Mouse (Mus musculus) adrenal gland, postnatal 10 days (tissue): ENCODE results near the gene Rai14. TPM values are rescaled to one million over a fixed set of nuclear protein-coding genes. Genes with fewer than 3 reads are reported as not detected.

Source experiments
- DNase-seq: peaks from one replicate; pipeline ENCODE4 v3.0.0; 2021; ENCODE audit warnings: mixed read lengths
- long read RNA-seq, 2 experiments: library from polyadenylated mRNA; stranded (forward); transcript quantifications; one replicate each; pipeline ENCODE4 v2.0.0; 2021
- total RNA-seq, 2 experiments: library from RNA; stranded (reverse); gene quantifications; 2 replicates each; pipeline ENCODE4 v1.2.3; 2021

The Rai14 gene
- 10 to 100 TPM; 18.7 to 21.0 TPM for total RNA-seq
- long read RNA-seq, experiment 1, full-length matches to known transcripts, result 1 of 4 reads
- long read RNA-seq, experiment 1, partial matches to known transcripts, result 2 of 4 reads
- long read RNA-seq, experiment 1, other reads (novel, unspliced or antisense), result 1 of 4 reads
- long read RNA-seq, experiment 2, full-length matches to known transcripts, result 1 of 5 reads
- long read RNA-seq, experiment 2, partial matches to known transcripts, result 0 of 5 reads
- long read RNA-seq, experiment 2, other reads (novel, unspliced or antisense), result 4 of 5 reads

DNA sequence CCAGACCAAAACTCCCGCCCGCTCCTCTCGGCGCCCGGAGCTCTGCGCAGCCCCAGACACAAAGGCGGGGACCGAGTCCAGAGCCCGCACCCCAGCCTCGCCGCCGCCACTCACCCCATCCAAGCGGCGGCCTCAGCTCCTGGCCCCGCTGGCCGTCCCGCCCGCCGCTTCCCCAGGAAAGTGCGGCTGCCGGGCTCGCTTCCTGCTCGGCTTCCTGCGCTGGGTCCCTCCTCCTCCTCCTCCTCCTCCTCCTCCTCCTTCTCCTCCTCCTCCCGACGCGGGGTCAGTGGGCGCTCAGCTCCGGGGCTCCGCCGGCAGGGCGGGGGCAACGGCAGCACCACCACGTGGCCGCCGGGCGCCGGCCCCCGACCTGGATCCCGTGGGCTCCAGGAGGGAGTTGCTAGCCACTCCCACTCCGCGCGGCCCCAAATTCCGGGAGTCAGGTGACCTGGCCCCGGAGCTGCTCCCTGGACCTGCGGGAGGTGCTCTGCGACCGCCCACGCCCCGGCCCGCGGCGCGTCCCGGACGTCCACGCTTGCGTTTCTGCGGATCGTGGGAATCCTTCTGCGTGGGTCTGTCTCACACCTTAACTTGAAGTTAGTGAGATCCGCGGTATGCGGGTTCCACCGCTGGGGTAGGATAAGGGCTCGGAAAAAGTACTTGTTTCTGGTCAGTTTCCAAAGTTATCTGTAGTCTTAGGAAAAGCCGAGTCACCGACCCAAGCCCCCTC lies at the start of gene Rai14:
Gene Rai14 (minus strand): TSS at position 216 of the 730 bp plus-strand sequence.
- peak; percentile 85 for DNase-seq

- DNase-seq, result no peak
Measured at GRCm38 (mm10) chr15:10761441-10761840, 47.0 kb upstream of the Rai14 start.

DNA sequence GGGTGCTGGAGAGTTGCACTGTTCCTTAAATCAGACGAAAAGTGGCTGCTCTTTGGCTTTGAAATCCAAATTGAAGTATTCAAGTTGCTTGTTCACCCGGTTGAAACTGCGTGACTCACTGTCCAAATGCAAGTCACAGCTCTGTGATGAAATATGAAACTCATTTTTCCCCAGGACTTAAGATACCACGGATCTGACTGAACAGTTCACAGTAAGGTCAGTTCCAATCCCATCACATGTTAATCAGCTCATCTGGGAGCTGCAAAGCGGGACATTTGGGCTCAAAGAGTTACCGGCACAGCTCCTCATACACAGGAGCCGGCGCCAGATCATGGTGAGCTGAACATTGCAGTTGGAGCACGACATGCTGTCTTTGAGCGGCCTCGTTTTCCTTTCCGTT lies 45.6 kb upstream of the Rai14 start:
- DNase-seq, result no peak

GRCm38 (mm10) chr15:10759440-10759839 lies 45.0 kb upstream of the Rai14 start:
- DNase-seq, result no peak

DNA sequence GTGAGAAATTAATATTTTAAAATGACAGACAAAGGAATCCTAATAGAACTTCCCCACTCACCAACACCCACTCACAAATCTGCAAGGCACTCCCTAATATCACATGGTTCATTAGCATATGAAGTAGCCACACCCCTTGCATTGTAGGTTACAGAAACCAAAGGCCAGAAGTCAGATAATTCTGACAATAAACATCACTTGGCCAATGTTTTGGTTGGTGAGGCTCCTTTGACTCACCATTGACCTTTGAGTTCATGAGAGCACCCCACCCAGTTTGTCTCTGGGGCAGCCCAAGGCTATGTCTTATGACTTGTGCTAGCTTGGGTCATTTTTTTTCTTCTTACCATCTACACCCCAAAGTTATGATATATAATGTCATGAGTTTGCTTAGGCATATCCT lies 44.4 kb upstream of the Rai14 start:
- no peak for DNase-seq

DNA sequence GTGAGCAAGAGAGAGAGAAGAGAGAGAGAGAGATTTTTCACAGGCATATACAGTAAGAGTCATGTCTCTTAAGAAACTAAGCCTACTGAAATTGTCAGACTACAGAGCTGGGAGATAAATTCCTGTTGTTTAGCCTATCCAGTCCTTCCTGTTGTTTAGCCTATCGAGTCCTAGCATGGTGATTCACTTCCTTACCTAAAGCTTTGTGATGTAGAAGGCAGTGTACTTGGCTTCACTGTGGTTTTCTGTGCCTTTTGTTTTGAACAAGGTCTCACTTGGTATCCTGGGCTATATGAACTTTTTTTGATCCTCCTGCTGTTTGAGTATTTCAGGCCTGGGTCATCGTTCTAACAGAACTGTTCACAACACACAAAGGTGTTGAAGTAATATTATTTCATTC lies 36.7 kb upstream of the Rai14 start:
- DNase-seq, result no peak

GRCm38 (mm10) chr15:10750339-10750738 lies 35.9 kb upstream of the Rai14 start:
- DNase-seq, result no peak

DNA sequence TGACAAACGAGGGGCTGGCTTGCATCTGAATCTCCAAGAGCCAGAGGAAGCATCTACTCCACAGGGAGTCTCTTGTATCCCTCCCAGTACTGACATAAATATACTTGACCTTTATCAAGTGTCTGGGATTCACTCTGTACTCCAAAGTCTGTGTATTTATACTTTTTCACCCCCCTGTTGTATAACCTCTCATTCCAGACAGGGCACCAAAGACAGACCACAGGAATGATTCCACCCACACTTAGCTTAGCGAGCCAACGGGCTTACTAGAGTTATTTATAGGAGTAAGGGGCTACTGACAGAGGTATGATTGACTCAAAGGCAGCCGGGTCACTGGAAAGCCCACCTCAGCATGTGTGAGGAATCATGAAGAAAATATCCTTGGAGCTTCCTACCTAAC lies 35.3 kb upstream of the Rai14 start:
- DNase-seq, result no peak

DNA sequence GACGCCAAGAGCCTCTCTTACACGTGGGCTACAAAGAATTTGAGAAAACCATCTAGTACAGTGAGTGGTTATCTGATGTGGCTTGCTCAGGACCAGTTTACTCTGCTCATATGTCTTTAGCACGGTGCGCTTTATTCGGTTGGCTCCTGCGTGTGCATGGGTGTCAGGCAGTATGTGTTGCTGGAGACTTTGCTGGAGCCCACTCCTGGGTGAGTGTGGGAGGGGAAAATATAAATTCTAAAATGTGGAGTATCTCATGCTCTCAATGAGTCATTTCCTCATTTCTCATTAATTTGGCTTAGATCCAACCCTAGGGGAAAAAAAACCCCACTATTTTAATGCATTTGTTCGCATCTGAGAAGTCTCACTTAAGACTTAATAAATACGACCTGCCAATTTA lies 33.2 kb upstream of the Rai14 start:
- DNase-seq, result no peak

DNA sequence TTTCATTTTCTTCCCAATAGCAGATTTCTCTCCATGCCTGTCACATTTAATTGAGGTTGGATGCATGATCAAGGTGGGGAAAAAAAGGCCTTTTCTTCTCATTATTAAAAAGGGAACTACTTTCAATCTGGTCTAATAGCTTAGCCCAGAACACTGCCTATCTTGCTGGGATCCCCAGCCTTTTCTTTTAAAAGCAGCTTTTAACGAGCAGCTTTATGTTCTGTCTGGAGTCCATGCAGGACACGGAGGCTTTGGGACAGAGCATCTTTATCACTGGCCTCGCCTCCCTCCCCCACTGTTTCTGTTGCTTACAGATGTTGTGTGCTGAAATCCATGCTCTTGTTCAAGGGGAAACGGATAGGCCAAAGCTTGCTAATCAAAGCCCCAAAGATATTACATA lies 32.8 kb upstream of the Rai14 start:
- DNase-seq, result no peak

- DNase-seq, result no peak
Measured at GRCm38 (mm10) chr15:10746303-10747051, 32.1 kb upstream of the Rai14 start.

DNA sequence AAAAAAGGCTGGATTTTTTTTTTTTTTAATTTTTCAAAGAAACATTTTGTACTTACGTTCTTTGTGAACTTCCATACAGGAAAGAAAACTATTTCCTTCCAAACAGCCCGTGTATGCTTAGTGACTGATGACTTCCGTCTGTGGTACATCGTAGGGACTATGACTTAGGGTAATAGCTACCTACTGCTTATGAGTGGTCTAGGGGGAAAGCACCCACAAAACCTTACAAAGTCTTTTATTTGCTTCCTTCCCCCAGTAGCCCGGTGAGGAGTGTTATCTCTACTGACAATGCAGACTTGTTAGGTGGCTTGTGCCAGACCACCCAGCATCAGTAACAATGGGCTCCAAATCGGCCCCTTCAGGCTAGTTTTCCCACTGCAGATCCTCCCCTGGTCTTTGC lies 28.0 kb upstream of the Rai14 start:
- no peak for DNase-seq

DNA sequence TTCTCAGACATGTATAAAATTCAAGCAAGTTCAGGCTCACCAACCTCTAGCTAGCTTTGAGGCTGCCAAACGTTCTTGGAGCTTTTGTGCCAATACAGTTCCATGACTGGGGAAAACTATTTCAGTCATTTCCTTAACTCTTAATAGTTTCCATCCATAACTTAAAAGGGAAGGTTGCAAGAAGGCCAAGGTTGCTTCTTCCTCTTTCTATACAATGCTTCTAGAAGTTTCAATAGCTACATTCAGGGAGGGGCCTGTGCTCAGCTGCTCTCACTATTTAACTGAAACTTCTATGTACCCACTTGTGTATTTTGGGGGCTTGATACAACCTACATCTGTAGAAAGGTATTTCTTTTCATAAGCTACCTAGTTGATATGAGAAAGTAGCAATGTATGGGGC lies 24.9 kb upstream of the Rai14 start:
- DNase-seq, result no peak

DNA sequence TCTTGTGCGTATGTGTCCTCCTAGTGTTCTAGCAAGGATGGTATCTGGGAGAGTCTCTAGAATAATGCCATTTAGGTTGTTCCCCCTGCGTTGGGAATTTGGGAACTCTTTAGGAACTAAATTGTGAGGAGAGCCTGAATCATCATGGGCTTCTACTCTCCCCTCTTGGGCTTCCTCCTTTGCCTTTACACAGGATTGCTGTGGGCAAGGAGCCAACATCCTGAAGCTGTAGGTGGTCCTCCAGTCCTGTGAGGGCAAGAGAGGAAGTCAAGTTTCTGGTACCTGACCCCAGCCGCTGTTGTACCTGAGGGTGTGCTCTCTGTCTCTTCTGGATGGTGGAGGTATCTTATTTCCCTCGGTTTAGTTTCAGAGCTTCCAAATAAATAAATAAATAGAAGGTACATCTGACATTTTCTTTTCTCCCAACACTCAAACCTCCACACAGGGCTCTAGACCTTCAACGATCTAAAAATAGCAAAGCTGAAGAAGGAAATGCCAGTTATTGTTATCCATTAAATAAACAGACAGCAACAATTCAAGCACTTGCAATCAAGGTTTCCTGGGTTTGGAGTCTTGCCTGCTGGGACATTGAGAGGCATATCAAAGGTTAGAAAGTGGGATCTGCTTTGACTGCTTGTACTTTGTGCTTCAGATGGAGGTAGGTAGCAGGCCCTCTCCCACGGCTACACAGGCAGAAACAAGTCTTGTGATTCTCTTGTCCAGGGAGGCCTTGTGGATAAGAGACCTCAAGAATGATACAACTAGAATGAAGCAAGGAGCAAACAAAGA lies 24.1 kb upstream of the Rai14 start:
- DNase-seq, result no peak

- DNase-seq, result no peak
Measured at GRCm38 (mm10) chr15:10735948-10736347, 21.5 kb upstream of the Rai14 start.

- no peak for DNase-seq
Measured at GRCm38 (mm10) chr15:10735216-10735615, 20.8 kb upstream of the Rai14 start.

DNA sequence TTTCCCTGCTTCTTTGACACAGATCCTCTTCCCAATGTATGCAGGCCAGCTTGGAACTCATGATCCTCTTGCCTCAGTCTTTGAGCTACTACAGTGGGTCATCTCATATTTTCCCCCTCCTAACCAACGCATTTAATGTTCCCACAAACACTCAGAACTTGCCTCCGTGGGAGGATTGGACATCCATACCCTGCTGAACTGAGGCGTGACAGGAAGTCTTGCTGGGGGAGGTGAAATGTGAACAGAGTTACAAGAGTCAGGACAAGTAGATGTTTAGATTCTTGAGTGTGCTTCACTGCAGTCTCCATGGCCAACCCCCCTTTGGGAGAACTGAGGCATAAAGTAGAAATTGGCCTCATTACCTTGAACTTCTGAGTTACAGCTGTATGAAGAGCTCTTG lies 17.0 kb upstream of the Rai14 start:
- no peak for DNase-seq

- DNase-seq, result no peak
Measured at GRCm38 (mm10) chr15:10726272-10726671, 11.8 kb upstream of the Rai14 start.

GRCm38 (mm10) chr15:10724857-10725256 lies 10.4 kb upstream of the Rai14 start:
- no peak for DNase-seq

DNA sequence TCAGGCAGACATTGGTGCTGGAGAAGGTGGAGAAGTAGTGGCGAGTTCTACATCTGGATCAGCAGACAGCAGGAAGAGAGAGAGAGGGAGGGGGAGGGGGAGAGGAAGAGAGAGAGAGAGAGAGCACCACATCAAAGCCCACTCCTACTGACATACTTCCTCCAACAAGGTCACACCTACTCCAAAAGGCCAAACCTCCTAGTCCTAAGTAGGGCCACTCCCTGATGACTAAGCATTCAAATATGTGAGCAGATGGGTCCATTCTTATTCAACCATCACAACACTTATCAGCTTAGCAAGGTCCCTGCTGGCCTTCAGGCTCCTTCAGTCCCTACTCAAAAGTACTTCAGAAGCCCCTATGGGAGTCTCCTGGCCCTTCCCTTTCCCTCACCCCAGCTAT lies 9.1 kb upstream of the Rai14 start:
- no peak for DNase-seq

GRCm38 (mm10) chr15:10722629-10723339 lies 8.4 kb upstream of the Rai14 start:
- DNase-seq, result no peak

DNA sequence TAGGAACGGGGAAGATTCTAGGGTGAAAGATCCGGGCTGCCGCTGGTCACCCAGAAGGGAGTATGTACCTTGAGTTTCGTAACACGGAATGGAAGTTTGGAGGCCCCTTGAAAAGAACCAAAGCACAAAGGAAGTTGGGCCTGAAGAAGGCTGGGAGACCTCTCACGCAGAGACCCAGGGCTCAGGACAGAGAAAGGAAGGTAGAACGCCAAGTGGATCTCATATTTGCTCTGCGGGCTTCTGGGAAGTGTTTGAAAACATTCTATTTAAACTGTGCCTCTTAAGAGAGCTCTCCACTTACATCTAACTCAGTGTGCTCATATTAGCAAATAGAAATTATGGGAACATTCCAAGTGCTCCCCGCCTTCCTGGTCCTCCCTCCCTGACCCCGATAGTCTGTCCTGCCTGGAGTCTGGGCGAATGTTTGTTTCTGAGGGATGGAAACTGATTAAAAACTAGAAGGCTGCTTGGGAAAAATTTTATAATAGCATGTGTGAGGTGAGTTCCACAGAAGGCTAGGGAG lies 6.9 kb upstream of the Rai14 start:
- DNase-seq, result no peak
